Mouse (Mus musculus): ENCODE data around the gene Gpr142.

Gene Gpr142

DNA sequence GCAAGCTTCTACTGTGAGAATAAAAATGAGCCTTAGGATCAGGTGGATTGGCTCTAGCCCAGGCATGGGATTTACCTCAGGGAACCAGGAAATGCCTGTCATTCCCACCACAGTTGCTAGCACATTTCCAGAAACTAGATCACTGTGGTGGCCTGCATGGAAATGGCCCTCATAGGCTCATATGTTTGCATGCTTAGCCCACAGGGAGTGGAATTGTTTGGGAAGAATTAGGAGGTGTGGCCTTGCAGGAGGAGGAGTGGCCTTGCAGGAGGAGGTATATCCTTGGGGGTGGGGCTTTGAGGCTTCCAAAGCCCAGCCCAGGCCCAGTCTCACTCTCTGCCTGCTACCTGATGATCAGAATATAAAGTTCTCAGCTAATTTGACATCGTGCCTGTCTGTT, 3.2 kb downstream of the Gpr142 start:
- no peak for DNase-seq (ENCODE audit: low spot score in 2 of 2)

DNA sequence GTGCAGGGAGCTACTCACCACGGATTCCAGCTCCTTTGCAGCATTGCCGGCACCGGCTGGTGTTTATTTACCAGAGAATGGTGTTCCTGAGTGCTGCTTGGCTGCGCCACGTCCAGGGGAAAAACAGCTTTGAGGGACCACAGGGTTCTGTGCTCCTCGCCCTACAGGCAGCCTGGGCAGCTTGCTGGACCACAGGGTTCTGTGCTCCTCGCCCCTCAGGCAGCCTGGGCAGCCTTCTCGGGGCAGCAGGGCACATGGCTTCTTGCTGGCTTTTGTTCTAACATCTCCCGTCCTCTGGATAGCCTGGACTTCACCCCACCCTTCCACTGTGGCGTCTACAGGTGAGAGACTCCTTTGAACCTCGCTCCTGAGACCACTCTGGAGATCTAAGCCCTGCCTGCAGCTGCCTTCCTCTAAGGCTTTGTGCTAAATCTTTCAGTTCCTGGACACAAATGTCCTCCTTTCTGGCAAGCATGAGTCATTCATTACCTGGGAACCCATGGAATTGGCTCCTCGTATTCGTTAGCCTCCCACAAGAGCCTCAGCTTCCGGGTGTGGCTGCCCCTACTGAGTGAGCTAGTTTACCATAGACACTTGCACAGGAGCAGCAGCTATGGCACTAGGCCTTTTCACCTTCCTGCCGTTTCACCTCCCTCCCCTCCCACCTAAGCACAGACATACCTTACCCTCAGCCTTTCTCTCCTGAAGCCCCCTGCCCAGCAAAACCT, 4.0 kb downstream of the Gpr142 start:
- DNase-seq (ENCODE audit: low spot score in 2 of 2): no peak

DNA sequence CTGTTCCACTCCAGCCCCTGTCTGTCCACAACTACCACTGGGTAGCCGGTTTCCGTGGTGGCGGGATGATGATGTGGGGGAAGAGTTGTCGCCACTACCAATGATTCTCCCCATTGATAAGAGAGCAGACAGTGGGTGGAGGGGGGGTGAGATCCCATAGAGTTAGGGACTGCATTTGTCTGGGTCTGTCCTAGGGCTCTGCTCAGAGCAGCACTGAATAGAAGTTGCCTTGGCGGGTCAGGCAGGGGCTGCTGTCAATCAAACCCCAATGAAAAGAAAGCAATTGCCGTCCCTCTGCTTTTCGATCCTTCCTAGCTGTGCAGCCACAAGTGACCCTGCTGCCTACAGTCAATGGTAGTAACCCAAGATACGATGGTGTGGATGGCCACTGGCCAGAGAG, 5.3 kb downstream of the Gpr142 start:
- no peak for DNase-seq (ENCODE audit: low spot score in 2 of 2)

DNA sequence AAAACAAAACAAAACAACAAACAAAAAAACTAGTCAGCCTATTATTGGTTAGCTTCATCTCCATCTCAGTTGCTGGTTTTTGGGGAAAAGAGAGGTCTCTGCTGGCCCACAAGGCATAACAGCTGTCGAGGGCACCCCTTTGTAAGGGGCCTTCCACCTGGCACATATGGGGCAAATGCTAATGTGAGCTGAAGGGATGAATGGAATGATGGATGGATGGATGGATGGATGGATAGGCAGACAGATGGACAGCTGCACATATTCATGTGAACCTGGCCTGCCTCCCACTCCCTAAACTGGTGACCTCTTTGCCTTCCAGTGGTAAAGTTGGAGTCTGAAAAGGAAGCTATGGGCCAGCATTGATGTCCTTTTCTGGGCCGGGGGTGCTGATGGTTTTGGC, 8.3 kb downstream of the Gpr142 start:
- no peak for DNase-seq (ENCODE audit: low spot score in 2 of 2)

DNA sequence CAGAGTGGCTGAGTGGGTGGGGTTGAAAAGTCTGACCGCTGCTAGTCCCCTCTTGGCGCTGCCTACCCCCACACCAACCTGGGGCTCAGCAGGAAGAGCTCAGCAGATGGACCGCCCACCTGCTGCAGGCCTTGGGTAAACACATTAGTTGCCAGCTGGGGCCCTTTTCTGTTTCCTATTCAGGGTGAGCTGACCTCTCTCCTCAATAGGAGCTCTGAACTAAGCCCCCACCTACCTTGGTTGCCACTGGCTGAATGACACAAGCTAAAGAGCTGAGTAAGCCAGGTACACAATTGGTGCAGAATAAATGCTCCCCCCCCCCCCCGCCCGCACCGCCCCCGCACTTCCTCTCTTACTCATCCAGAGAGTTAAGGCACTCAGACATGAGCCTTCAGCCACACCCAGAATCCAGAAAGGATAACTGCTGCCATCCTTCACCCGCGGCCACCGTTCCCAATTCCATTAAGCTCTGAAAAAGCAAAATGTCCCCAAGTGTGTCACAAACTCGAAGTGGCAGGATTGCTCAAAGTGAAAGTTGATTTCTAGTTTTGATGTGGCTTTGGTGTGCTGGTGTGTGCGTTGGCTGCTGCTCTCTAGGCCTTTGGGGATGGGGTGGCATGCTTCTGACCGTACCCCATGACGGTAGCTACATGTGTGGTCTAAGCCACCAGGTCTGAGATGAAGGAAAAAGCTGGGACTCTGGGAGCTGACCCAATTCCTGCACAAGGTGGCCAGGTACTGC, 9.1 kb downstream of the Gpr142 start:
- no peak for DNase-seq (ENCODE audit: low spot score in 2 of 2)

DNA sequence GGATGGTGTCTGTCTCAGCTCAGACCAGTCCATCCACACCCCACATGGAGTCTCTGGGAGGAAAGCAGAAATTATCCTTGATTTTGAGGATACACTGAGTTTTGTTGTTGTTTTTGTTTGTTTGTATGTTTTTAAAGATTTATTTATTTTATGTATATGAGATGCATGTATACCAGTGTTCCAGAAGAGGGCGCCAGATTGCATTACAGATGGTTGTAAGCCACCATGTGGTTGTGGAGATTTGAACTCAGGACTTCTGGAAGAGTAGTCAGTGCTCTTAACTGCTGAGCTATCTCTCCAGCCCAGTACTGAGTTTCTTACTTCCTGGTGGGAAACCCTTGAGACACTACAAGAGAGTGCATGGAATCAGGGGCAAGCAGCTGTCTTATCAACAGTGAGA, 10.6 kb downstream of the Gpr142 start:
- no peak for DNase-seq (ENCODE audit: low spot score in 2 of 2)

DNA sequence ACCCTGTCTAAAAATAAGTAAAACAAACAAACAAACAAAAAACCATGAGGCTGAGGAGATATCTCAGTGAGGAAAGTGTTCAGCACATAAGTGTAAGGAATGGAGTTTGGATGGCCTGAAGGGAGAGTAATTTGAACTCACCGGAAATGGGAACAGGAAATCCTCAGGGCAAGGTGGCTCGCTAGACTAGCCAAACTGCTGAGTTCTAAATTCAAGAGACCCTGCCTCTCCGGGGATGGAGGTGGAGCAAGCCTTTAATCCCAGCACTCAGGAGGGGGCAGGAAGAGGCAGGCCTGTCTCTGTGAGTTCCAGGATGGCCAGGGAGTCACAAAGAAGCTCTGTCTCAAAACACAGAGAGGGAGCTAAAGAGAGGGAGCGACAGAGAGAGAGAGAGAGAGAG, 11.6 kb downstream of the Gpr142 start:
- DNase-seq (ENCODE audit: low spot score in 2 of 2): no peak

DNA sequence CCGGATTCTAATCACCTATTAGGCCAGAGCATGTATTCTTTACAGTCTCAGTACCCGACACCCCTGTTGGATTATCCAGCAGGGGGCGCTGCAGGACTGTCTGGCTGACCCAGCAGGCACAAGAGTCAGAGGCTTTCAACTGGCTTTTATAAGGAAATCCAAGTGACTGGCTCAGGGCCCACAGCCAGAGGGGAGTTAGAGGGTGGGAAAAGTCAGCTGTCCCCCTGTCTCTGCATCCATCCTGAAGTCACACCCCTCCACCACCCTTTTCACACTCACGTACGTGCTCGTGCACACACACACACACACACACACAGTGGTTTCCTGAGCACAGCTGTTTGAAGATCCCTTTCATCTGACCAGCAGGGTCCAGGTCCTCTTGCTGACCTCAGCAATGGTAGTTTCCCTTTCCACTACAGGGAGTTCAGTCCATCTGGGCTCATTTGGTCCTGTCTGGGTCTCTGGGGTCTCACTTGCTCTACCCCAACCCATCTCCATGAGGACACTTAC, 14.1 kb downstream of the Gpr142 start:
- DNase-seq (ENCODE audit: low spot score in 2 of 2): peak; percentile 75 to 92

DNA sequence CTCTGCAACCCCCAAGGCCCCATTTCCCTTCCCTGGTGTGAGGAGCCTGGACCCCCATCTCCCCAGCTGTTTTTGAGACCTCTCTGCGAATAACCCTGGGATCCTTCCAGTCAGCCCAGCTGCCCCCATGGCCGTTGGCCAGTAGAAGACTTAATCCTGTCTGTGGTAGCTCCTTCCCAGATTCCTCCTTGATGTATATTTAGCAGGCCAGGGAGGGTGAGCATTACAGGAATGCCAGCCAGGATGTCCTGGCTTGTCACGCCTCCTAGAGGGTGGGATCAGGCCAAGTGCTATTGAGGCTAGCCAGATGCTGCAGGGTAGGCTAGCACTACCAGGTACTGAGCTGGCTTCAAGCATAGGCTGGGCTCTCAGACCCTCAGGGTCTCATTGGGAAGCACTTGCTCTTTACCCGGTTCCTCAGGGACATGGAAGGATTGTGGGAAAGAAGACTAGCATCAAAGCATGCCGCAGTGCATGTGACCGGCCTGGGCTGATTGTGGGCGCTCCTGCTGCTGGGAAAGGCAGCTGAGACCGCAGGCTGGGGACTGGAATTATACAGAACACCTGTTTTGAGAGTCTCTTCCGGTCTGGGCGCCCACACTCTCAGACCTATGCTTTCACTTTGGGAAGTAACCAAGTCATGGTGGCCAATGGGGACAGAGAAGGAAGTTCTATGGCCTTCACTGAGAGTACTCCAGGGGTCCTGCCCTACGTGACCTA, 16.3 kb downstream of the Gpr142 start:
- no peak for DNase-seq (ENCODE audit: low spot score in 2 of 2)

DNA sequence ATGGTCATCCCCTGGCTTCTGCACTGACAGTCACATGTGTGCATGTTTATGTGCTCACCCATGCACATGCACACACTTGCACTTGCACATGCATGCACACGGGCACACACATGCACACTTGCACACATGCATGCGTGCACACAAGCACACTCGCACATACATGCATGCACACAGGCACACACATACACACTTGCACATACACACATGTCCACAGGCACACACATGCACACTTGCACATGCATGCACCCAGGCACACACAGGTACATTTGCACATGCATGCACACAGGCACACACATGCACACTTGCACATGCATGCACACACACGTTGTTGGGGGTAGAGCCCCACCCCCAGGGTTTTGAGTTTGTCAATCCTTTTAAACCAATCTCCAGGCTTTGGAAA, 18.2 kb downstream of the Gpr142 start:
- DNase-seq (ENCODE audit: low spot score in 2 of 2): no peak

DNA sequence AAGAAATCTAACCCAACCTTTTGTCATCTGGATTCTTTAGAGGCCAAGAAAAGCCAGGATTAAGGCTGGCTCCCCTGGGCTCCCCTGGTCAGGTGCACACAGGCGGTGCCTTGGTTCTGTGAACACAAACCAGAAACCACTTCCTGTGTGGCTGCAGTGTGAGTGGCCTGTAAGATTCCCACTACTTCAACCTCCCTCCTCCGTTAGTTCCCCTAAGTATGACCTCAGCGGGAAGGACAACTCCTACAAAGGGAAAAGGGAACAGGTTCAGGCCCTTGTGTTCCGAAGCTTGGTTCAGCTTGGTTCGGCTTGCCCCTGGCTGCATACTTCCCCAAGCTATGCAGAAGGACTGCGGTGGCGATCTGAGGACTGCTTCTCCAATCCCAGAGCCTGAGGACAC, 19.5 kb downstream of the Gpr142 start:
- DNase-seq (ENCODE audit: low spot score in 2 of 2): no peak

DNA sequence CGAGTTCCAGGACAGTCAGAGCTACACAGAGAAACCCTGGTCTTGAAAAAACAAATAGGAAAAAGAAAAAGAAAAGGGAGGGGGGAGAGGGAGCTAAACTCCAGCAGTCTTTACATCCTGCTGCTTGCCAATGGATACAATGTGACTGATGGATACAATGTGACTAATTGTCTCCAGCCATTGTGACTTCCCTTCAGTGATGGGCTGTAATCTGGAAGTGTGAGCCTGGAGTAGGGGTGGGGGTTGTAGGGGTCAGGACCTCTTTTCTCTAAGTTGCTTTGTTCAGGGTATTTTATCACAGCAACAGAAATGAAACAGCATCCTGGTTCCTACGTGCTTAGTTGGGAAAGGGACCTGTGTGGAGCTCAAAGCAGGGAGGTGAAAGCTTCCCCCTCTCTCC, 20.4 kb downstream of the Gpr142 start:
- DNase-seq (ENCODE audit: low spot score in 2 of 2): no peak

DNA sequence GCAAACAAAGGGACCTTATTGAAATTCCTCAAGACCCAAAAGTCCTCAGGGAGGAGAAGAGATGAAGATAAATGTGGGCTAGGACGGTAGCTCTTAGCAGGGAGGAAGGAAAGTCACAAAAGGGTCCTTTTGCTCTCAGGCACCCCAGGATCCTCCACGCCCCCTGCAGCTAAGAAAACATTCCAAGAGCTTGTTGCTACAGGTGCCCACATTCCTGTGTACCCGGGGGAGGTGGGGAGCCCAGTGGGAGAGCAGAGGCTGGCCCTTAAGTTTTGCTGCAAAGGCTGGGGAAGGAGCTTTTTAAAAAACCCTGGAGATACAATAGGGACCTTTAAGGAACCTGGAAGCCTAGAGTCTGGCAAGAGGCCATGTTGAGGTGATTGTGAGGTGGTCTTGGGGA, 21.7 kb downstream of the Gpr142 start:
- DNase-seq (ENCODE audit: low spot score in 2 of 2): no peak

DNA sequence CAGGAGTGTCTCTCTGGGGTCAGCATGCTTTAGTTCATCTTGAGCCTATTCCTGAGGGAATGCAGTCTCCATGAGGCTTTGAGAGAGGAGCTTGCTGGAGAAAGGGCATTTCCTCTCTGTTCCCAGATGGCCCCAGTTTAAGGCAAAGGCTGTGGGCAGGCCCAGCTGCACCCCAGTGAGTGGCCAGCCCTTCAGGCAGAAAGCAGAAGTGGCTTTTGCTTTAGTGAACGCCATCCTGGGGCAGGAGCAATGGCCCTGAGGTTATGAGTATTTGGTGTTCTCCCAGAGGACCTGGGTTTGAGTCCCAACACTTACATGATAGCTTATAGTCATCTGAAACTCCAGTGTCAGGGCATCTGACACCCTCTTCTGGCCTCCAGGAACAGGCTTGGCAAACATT, 22.6 kb downstream of the Gpr142 start:
- DNase-seq (ENCODE audit: low spot score in 2 of 2): no peak

DNA sequence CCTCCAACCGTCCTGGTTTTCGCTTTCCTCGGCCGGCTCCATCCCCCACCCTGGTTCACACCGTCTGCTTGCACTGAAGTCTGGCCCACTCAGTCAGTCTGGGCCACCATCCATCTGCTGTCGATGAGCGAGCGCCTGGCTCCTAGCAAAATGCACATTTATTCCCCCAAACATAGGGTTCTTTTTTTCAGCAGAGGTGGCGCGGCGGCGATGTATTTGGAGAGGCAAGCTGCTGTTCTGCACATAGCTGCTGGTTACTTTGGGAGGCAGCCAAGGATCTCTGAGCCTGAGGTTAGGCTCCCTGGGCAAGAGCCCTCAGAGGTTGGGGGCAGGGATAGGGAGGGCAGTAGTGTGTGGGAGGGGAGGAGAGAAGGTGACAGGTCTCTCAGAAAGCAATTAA, 24.0 kb downstream of the Gpr142 start:
- no peak for DNase-seq (ENCODE audit: low spot score in 2 of 2)

DNA sequence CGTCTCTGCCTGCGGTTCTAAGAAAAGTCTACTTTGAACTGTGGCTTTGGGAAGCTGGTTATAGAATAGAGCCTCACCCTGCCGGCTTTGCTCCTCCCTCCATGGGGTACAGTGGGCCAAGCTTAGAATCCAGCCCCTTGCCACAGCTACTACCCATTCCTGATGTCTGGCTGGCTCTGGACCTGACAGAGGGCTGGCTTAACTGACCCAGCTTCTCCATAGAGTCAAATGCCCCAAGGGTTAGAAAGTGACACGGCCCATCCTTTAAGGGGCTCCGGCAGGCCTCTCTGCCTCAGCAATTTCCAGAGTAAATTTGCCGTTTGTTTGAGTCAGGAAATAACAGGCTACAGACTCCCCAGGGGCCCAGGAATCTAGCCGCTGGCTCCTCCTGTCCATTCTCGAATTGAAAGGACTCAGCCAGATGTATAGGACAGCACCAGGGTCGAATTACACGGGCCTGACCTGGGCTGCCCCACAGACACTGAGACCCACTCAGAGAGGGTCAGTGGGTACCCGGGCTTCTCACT, 24.5 kb downstream of the Gpr142 start:
- DNase-seq (ENCODE audit: low spot score in 2 of 2): no peak

DNA sequence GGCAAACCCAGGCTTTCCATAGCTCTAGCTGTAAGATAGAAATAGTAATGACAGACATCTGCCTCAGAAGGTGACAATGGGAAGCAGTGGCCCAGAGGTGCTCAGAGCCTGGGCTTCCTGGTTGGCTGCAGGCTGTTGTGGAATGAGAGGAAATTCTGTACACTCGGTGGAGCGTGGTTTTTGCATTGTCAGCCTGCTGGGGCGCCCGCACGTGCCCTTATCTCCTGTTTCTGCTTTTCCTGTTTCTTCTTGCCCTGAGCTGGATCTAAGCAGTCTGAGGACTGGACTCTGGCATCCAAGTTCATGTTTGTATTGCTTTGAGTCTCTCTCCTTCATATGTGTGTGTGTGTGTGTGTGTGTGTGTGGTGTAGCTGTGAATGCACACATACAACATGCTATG, 28.0 kb downstream of the Gpr142 start:
- DNase-seq (ENCODE audit: low spot score in 2 of 2): no peak

DNA sequence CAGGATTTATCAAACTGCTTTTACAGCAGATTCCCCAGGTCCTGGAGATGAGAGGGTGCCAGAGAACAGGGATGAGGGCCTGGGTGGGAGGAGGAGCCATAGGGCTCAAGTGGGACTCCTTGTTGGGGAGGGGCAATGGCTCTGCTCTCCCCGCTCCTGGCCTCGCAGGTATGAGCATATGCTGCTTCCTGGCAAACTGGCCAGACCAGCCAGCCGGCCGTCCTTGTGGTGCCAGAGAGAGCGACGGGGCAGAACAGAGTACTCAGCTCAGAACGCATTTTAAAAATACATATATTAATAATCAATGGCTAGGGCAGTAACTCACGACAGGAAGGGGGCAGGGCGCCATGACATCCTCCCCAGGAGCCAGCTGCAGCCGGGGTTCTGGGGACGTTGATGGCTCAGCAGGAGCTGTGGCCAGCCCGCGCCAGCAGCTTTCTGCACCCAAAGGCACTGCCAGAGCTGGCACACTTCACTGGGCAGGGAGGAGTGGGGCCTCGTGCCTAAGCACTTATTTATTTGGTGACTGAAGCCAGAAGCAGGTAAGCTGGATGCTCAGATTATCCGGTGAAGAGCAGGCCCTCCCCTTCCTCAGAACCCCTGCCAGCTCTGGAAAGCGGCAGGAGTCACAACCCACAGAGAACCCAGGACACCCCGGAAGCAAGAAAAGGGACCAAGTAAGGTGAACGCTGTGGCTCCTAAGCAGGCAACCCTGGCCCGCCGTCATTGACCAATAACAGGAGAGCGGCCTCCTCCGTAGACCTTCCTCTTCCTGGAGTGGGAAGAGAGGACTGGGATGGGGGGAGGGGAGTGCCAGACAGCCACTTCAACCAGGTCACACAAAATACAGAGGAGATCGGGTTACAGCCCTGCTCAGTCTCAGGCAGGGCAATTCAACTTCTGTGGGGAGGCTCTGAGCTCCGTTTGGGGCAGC, 31.0 kb downstream of the Gpr142 start:
- DNase-seq (ENCODE audit: low spot score in 2 of 2): peak in 1 of 2 experiments; percentile 24

DNA sequence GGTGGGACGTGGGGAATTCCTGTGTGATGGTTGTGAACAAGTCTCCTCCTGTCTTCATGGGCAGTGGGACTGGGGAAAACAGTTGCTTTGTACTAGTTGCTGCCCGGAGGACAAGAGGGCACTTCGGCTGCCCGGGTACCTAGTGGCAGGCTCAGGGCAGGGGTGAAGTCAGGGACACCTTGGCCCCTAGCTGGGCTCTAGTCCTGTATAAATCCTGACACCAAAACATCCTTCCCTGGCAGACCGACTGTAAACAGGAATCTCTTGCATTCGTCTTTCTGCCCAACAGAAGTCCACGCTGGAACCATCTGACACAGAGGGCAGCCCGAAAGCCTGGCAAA, 31.7 kb downstream of the Gpr142 start:
- DNase-seq (ENCODE audit: low spot score in 2 of 2): no peak

DNA sequence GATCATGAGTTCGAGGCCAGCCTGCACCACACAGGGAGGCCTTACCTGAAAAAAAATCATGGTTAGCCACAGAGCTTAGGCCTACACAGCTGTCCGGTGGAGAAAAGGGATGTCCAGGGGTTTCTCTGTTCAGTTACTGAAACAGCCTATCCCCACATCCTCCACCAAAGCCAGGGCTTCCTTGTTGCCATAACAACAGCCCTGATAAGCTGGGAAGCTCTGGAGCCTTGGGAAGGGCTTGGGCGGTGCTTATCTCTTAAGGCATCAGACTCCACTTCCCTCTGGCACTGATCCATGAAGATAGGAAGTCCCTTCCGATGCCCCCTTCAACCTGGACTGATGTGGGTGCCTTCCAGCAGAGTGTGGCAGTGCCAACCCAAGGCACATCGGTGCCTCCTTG, 34.4 kb downstream of the Gpr142 start:
- no peak for DNase-seq (ENCODE audit: low spot score in 2 of 2)

DNA sequence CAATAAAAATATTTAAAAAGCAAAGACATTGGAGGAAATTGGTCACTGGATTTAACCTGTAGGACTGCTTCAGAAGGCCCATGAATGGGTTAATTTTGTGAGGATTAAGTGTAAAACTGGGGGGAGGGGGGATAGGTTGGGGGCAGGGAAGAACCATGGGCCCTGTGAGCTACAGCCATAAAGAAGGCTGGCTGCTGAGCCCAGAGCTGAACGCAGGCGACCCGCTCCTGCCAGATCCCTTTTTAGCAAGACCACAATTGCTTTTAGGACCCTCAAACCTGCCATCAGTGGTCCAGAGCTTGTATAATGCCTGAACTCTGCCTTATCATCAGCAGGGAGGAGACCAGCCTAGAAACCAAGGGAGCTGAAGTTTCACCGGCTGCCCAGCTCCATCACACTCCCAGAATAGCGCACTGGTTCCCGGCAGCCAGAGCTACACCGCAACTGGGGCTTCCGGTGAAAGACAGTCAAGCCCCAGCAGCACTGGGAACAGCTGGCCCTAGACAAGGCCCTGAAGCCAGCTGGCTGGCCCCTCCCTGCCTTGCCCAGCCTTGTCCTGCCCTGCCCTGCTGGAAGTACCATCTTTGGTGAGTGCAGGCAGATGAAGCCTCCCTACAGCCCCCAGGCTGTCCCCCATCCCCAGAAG, 45.2 kb downstream of the Gpr142 start:
- DNase-seq (ENCODE audit: low spot score in 2 of 2): no peak

Data from spleen, postnatal 10 days (tissue).